Mouse (Mus musculus): ENCODE measurements around the gene Etnppl. TPM values are rescaled to one million over a fixed set of nuclear protein-coding genes. Genes with fewer than 3 reads are reported as not detected.

The Etnppl gene
- polyA plus RNA-seq, 1 experiment from 2014 or later = not detected

GRCm38 (mm10) chr3:130682183-130682582 is 64.9 kb downstream of the Etnppl start:
- no peaks in the 10 kb centered on the region for H3K9me3 ChIP-seq
- H3K27me3 ChIP-seq = no peaks in the 10 kb centered on the region
- no peak overlapping the region for H3K27ac ChIP-seq
- no peaks in the 10 kb centered on the region for H3K4me1 ChIP-seq
- WGBS = 90% methylated on average over 9 of the region's 9 CpGs
- no peak overlapping the region for H3K4me2 ChIP-seq
- H3K9ac ChIP-seq = no peak overlapping the region
- H3K36me3 ChIP-seq (replicated peaks) = no peaks in the 10 kb centered on the region
- no peak overlapping the region for H3K4me3 ChIP-seq (replicated peaks)
- no peak for ATAC-seq (ENCODE audit: low FRiP score)

DNA sequence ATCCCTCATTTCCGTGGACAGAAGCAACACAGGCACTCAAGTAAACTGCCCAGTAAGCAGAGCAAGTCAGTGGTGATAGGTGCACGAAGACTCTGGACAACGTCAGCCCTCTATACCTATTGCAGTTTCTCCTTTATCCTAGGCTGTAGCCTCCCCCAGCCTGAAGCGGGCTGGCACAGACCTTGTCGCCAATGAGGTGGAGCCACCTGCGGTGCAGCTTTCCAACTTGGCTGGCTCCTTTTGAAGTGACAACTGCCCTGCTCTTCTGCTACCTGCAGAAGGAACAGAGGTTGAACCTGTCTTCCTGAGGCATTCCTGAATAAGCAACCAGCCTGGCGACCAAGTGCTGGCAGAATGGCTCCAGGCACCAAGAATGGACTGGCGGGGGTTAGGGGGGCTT is 66.6 kb downstream of the Etnppl start:
- H3K36me3 ChIP-seq (replicated peaks) = no peaks in the 10 kb centered on the region
- H3K4me2 ChIP-seq = no peak overlapping the region
- no peak for ATAC-seq (ENCODE audit: low FRiP score)
- no peak overlapping the region for H3K9ac ChIP-seq
- WGBS = 71% methylated on average over 8 of the region's 8 CpGs
- H3K27ac ChIP-seq = no peak overlapping the region
- no peak overlapping the region for H3K4me3 ChIP-seq (replicated peaks)
- H3K4me1 ChIP-seq = no peaks in the 10 kb centered on the region
- H3K9me3 ChIP-seq = no peaks in the 10 kb centered on the region
- H3K27me3 ChIP-seq = no peaks in the 10 kb centered on the region

- 74% methylated on average over 9 of the region's 9 CpGs for WGBS
- no peak overlapping the region for H3K4me2 ChIP-seq
- H3K27ac ChIP-seq = no peak overlapping the region
- no peak overlapping the region for H3K4me3 ChIP-seq (replicated peaks)
- H3K9me3 ChIP-seq = no peaks in the 10 kb centered on the region
- ATAC-seq (ENCODE audit: low FRiP score) = no peak
- no peak overlapping the region for H3K9ac ChIP-seq
- no peaks in the 10 kb centered on the region for H3K36me3 ChIP-seq (replicated peaks)
- no peaks in the 10 kb centered on the region for H3K27me3 ChIP-seq
- H3K4me1 ChIP-seq = no peaks in the 10 kb centered on the region
Observed at GRCm38 (mm10) chr3:130684276-130685013, 67.2 kb downstream of the Etnppl start.

DNA sequence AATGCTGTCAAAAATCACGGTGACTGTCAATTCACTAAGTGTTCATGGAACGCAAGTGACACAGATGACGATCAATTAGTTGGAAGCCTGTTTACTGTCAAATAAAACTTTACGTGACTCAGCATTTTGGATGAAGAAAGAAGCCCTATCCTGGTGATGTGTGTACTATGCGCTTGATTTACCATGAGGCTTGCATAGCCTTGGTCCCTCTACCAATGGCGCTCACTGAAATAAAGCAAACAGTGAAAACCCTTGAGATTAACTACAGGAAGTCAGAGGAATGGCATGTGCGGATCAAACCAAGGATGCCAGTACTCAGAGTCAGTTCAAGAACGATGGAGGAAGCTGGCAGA is 67.7 kb downstream of the Etnppl start:
- no peaks in the 10 kb centered on the region for H3K36me3 ChIP-seq (replicated peaks)
- H3K4me2 ChIP-seq = no peak overlapping the region
- H3K27me3 ChIP-seq = no peaks in the 10 kb centered on the region
- no peaks in the 10 kb centered on the region for H3K4me1 ChIP-seq
- no peak overlapping the region for H3K27ac ChIP-seq
- H3K9me3 ChIP-seq = no peaks in the 10 kb centered on the region
- no peak overlapping the region for H3K9ac ChIP-seq
- no peak for ATAC-seq (ENCODE audit: low FRiP score)
- H3K4me3 ChIP-seq (replicated peaks) = no peak overlapping the region
- 87% methylated on average over 8 of the region's 8 CpGs for WGBS

GRCm38 (mm10) chr3:130687051-130687450 is 69.8 kb downstream of the Etnppl start:
- Histone ChIP-seq H3K4me3 (replicated peaks) (no peak overlapping the region), H3K9ac (no peak overlapping the region), H3K27me3 (no peaks in the 10 kb centered on the region), H3K36me3 (replicated peaks) (no peaks in the 10 kb centered on the region), H3K27ac (no peak overlapping the region), H3K4me1 (peaks cover 8% of the 10 kb centered on the region), H3K4me2 (no peak overlapping the region), H3K9me3 (no peaks in the 10 kb centered on the region)
- 100% methylated on average over 1 of the region's 1 CpGs for WGBS
- ATAC-seq (ENCODE audit: low FRiP score) = no peak

Other genes starting within 250 kb of the Etnppl start
- 250 and 263 TPM in 2 replicates for gene Ostc, start 92.0 kb downstream of the Etnppl start, polyA plus RNA-seq (2016; fragmentation: Nextera tagmentation; extraction: Ambion mirVana)
- gene Rpl34, start 113.0 kb downstream of the Etnppl start, polyA plus RNA-seq (2016; fragmentation: Nextera tagmentation; extraction: Ambion mirVana) = 584 and 658 TPM in 2 replicates

Measured in forebrain, embryonic 12.5 days (tissue).